Mouse (Mus musculus) frontal cortex, postnatal 14 days (tissue): ENCODE measurements around the gene Rab3c.

Experiments used
- DNase-seq, 2 experiments: peaks; one replicate each; pipeline ENCODE4 v3.0.0; 2022; ENCODE audit warnings: low spot score in 2 of 2

Rab3c gene

GRCm38 (mm10) chr13:110280563-110281144 lies at the start of gene Rab3c:
Gene Rab3c, minus strand, starts transcription at chr13:110280996.
- DNase-seq, result peak; percentile 7 to 18

- no peak for DNase-seq
Measured at GRCm38 (mm10) chr13:110318746-110319145, 38.0 kb upstream of the Rab3c start.

DNA sequence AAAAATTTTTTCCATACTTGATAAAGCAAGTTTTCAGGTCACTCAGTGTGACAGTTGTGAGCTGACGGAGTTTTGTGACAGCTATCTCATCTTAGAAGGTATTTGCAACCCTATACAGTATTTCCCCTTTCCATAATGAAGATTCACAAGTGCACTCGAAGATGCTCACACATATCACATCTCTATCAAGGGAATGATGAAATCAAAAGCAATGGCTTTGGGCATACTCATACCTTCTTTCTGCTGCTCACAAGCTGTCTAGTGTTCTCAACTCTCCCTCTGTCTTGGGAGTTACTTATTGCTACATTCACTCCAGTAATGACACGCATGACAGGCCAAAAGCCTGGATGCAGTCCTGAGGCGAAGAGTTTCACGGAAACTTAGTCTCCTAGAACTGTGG lies 26.4 kb upstream of the Rab3c start:
- no peak for DNase-seq

DNA sequence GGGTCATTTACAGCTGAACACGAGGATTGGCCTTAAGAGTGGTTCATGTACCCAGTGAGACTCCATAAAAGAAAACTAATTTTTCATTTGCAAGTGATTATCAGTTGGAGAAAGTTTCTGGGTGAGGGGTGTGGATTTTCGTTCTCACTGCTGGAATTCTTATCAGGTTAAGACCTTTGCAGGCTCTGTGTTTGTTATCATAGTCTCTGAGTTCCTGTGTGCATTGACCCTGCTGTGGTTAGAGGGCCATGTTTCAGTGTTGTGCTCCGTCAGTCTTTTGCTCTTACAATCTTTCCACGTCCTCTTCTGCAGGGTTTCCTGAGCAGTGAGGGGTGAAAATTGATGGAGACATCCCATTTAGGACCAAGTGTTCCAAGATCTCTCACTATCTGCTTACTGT lies 16.3 kb upstream of the Rab3c start:
- DNase-seq, result no peak

GRCm38 (mm10) chr13:110288499-110288898 lies 7.7 kb upstream of the Rab3c start:
- no peak for DNase-seq

DNA sequence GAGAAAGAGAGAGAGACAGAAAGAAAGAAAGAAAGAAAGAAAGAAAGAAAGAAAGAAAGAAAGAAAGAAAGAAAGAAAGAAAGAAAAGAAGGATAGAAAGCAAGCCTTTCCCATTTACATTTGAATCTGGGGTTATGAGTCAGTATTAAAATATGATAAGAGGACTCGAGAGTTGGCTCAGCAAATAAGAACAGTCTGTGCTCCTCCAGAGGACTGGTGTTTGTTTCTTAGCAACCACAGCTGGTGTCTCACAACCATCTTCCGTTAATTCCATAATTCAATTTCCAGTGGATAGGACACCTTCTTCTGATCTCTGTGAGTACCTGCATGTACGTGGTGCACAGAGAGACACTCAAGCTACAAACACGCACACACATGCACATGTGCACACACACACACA lies 3.0 kb upstream of the Rab3c start:
- DNase-seq, result no peak

- DNase-seq, result peak; percentile 72 to 78
Measured at GRCm38 (mm10) chr13:110280028-110280562, 701 bp downstream of the Rab3c start.

DNA sequence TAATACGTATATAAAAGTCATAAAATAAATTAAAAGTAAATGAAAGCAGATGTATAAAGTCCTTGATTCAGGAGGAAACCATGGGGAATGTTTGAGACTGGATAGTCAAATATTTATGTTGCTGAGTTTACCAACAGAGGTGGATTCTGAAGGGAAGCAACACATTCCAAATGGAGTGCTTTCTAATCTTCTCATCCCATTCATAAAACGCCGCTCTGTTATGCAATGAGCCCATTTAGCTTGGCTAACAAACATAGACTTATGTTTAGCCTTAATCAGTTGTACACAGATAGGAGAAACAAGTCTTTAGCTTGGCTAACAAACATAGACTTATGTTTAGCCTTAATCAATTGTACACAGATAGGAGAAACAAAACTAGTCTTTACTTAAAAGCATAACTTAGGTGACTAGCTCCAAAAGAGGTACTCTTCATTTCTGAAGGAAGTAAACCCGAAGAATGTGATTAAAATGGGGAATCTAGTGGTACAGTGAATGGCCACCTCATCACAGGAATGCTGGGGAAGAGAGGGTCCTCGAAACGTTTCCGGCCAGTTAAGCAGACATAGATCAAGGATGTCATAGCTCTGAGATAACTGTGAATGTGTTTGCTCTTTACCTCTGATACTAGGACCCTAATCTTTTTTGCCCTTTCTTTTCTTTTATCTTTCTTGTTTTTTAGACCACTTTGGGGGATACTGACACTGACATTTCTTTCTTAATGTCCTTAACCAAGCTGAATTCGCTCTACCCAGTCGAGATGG lies 1.6 kb downstream of the Rab3c start:
- DNase-seq, result no peak

GRCm38 (mm10) chr13:110277709-110278108 lies 3.1 kb downstream of the Rab3c start:
- DNase-seq, result no peak

DNA sequence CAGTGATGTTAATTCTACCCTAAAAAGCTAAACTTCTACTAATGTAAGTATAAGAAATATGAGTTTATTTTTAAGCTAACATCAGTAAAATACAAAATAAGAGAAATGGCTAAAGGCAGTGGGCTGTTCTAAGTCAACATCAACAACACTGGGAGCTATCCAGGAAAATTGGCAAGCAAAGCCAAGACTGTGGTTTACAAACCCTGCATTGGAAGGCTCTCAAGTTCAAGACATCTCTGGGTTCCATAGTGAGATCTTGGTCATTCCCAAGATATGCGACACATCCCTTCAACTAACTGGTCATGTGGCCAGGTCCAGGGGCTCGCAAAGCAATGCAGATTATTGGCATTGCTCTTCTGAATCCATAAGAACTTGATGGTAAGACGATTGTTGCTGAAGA lies 5.3 kb downstream of the Rab3c start:
- DNase-seq, result no peak

DNA sequence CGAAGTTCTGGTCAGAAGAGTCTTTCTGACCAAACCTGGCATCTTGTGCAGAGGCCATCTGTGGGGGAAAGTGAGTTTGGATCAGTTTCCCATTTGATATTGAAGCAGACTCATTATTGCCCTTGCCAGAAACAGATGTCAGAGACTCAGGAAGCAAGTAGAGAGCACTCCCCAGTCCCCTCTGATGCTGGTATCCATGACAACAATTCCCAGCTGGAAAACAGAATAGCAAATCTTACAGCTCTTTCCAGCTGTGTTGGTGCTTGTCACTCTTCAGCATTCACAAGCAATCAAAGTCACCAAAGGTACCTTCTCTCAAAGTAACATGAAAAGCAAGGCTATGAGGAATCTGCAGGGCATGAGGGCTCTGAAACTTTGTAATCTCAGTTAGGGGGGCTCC lies 20.1 kb downstream of the Rab3c start:
- no peak for DNase-seq

DNA sequence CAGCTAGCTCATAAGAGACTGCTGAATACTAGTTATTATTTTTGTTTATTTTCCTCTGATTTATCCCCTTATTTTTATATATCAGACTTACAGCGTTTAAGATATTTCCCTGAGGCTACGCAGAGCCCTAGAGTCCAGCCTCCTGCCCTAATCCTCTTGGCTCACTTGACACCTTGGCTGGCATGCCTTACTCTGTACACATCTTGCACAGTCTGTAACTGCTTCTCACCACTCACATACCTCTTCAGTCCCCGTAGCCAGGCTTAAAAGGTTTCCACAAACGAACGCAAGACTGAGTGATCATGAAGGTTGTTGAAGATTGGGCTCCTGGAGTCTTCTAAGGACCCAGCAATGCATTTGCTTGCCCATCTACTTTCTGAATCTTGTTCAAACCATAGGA lies 29.3 kb downstream of the Rab3c start:
- DNase-seq, result no peak

DNA sequence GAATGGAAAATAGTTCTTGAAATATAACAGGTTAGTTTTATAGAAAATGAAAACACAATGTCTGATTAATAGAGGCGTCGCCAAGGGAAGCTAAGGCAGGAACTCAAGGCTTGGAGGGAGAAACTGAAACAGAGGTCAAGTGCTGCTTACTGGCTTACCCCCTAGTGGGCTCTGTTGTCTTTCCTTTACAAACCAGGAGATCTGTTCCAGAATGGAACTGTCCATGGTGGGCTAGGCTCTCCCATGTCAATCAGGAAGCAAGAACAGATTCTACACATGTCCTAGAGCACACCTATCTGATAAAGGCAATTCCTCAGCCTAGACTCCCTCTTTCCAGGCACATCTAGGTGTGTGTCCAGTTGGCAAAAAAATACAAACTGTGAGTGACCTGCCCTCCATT lies 32.3 kb downstream of the Rab3c start:
- no peak for DNase-seq

DNA sequence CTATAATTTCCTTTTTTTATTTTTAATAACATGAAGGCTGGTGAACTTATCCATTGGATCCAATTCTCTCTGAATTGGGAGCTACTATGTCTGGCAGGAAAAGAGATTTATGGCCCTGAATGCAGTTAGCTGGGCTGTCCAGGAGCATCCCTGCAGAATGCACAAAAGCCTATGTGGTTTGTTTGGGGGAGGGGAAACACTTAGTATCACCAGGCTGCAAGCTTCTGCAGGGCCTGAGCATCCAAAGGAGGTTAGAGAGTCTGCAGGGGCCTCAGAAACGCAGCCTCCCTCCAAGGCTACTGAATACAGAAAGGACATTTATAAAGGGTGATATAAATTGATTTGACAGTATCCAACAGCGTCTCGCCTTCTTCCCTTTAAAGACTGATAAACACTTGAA lies 41.8 kb downstream of the Rab3c start:
- DNase-seq, result no peak

DNA sequence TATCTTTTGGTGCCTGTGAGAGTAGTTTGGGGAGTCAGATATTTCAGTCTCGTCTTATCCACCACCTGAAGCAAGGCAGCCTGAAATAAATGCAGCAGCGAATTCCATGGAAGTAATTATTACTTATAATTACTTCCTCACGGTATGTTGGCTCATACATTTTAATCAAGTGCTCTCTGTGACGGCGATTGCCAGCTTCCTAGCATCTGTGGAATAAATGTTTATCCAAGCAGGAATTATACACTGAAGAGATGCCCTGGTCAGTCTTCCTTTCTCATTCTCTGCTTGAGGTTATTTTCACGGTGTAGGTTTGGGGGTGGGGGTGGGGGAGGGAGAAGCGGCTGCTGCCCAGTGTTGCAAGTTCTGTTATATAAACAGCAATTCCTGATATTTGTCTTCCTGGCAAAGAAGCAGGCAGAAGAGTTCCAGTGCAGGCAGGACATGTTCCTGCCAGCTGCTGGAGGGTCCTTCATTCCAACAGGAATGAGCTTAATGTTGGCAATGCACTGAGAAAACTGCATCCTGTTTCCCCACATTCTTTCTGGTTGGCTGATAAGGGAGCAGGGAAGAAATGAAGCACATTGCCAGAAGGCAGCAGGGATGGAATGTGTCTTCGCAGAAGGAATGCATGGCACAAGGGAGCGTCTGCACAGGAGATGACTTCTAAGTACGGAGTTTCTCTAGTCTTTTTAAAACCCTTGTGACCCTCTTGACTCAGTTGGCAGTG lies 43.4 kb downstream of the Rab3c start:
- DNase-seq, result no peak

DNA sequence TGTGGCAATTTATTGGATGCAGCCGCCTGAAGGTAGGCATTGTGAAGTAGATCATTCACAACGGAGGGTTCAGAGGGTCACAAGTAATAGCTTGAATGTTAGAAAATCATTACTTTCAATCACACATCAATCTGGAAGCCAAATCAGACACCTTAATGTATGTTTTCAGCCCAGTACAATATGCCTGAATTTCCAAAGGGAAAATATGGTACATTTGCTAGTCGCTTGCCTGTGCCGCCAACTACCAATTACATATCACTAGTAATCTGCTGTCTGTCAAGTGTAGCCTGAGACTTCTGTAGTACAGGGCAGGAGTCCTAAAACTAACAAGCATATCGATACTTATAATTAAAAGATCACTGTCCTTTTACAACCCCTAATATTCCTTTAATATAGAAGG lies 47.4 kb downstream of the Rab3c start:
- no peak for DNase-seq

GRCm38 (mm10) chr13:110231086-110231688 lies 49.6 kb downstream of the Rab3c start:
- no peak for DNase-seq

GRCm38 (mm10) chr13:110230046-110230445 lies 50.8 kb downstream of the Rab3c start:
- DNase-seq, result no peak

DNA sequence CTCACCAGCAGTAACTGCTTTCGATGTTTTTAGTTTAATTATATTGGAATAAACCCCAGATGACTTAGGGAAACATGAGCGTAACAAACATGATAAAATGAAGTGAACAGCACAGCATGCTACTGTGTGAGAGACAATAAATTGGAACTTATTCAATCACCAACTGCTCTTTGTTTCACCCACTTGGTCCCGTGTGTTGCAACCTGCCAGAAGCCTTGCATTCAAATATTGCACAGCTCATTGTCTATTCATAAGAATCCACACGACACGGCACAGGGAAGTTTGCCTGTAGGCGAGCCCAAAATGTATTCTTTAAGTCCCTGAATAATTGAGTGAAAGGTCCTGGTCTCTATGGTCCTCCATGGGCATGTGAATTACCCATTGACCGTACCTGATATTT lies 61.6 kb downstream of the Rab3c start:
- no peak for DNase-seq

DNA sequence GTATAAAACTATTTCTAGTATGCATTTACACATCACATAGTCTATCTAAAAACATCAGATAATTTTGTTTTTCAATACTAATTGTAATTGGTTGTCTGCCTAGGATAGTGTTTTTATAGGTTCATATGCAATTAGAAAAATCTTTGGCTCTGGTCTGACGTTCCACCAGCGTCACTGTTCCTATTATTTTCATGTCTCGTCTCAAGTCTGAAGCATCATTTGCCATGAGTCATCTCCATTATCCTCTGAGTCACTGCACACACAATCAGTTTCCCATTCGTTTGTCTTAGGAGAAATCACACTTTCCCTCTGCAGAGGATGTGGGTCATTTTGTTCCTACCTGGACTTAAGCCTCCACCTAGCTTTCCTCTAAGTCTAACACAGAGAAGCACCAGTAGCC lies 62.3 kb downstream of the Rab3c start:
- no peak for DNase-seq

DNA sequence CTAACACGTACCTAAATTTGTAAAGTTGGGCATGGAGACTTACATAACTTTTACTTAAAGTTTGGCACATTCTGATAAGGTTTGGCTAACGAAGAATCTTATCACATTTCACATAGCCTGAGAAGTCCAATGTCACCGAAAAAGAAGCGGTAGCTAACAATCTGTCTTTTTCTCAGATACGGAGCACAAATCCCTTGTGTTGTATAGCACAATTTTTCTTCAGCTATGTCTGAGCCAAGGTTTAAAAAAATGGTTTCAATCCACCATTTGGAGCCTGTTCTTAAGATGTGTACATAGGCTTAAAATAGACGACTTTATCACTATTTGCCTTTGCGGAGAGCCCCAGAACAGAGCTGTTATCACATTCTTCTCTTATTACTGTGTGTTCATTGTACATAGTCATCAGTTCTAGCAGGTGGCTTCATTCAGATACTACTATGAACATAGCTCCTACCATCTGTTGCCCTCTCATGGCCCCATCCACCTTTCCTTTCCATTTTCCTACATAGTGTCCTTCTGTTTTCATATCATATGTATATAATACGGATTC lies 69.2 kb downstream of the Rab3c start:
- no peak for DNase-seq

DNA sequence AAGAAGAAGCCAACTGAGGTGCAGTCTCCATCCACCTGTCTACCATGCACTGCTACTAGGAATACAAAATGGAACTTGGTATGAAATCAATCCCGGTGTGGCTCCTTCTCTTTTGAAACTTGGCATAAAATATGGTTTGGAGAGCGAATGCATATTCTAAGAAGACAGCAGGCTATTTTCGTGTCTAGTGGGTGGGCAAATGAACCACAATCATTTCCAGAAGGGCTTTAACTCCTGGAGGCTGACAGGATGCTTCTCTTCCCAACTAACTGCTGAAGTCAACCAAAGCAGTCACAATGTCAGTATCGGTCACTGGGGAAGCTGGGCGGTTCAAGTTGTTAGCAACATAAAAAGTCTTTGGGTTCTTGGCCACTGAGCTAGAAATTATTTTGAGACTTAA lies 81.9 kb downstream of the Rab3c start:
- DNase-seq, result no peak
